Mouse (Mus musculus) intestine, embryonic 15.5 days (tissue): ENCODE results near the gene C530025M09Rik. TPM values are rescaled to one million over a fixed set of nuclear protein-coding genes. Genes with fewer than 3 reads are reported as not detected.

Experiments used
- polyA plus RNA-seq: library from polyadenylated mRNA; unstranded; fragments of >200 nt; fragmentation: Nextera tagmentation; extraction: Ambion mirVana; gene quantifications from 2 replicates; pipeline ENCODE4 v1.2.1, GENCODE M21; 2015

Gene C530025M09Rik
- polyA plus RNA-seq, 1 experiment from 2014 or later = not detected

Other genes starting within 250 kb of the C530025M09Rik start
- 6.7 and 7.2 TPM in 2 replicates for gene Syndig1, start 2.0 kb downstream of the C530025M09Rik start, polyA plus RNA-seq